Mouse (Mus musculus) CH12F3 (cell line): ENCODE measurements around the gene Tas2r144.

Experiments
- in situ Hi-C: fragments of 300-500 bp; cut with MboI; formaldehyde crosslinking; loops from 2 replicates; pipeline ENCODE4 v1.14.3; 2020; ENCODE audit warnings: low sequenced_read_pairs

The Tas2r144 gene

GRCm38 (mm10) chr6:42264626-42265312 is 49.6 kb downstream of the Tas2r144 start, which contains the start of gene Casp2:
Gene Casp2, plus strand, starts transcription at chr6:42264985.
- in situ Hi-C loops: no loop called here
